8 mouse cellular contexts compared by ENCODE assay signal in the genomic region with DNA sequence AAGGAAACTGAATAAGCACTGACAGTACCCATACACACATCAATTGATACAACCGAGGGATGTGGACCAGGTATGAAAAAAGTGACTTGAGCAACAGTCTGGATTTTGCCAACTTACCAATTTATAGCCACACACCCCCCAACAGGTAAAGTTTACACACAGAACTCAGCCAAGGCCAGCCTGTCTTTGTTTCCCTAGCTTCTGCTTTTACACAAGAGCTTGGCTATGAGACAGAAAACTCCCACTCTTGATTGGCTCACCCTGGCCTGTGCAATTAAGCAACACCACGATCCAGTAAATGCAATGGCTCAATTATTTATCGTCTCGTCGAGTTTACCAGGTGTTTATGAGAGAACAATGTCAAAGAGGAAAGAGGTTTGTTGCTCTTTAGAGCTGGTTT. TPM values are rescaled to one million over a fixed set of nuclear protein-coding genes. Genes with fewer than 3 reads are reported as not detected.
DNase-seq lines count a peak whose midpoint lies in the region; ATAC-seq and TF ChIP-seq lines count a peak whose summit lies in the region.

No protein-coding gene starts in this region.

- no peak for DNase-seq in spleen, adult 2 months (ENCODE audit: low read depth in 1 of 2, low spot score in 2 of 2)
- DNase-seq in spleen, postnatal 10 days (ENCODE audit: low spot score in 2 of 2) = no peak
- DNase-seq in left cerebral cortex, adult 18-20 months (ENCODE audit: low spot score in 2 of 2) = no peak
- DNase-seq in testis, postnatal 14 days (ENCODE audit: low spot score) = no peak

- TF ChIP-seq POLR2A in spleen, adult 2 months (IDR thresholded peaks at IDR 0.05; ENCODE audit: low read depth, low read length) = no peak

- H3K36me3 ChIP-seq in spleen, adult 2 months (ENCODE audit: control insufficient read depth, insufficient read depth, low read length) = no peaks in the 10 kb centered on the region
- no peaks in the 10 kb centered on the region for H3K36me3 ChIP-seq in embryonic facial prominence, embryonic 13.5 days
- no peaks in the 10 kb centered on the region for H3K36me3 ChIP-seq in hindbrain, embryonic 12.5 days
- no peaks in the 10 kb centered on the region for H3K36me3 ChIP-seq in liver, embryonic 15.5 days (replicated peaks)
- H3K36me3 ChIP-seq in neural tube, embryonic 12.5 days = no peaks in the 10 kb centered on the region

- no peaks in the 10 kb centered on the region for H3K9me3 ChIP-seq in embryonic facial prominence, embryonic 13.5 days
- no peaks in the 10 kb centered on the region for H3K9me3 ChIP-seq in hindbrain, embryonic 12.5 days (replicated peaks)
- no peaks in the 10 kb centered on the region for H3K9me3 ChIP-seq in liver, embryonic 15.5 days (replicated peaks)
- H3K9me3 ChIP-seq in neural tube, embryonic 12.5 days = no peaks in the 10 kb centered on the region

- ATAC-seq in embryonic facial prominence, embryonic 13.5 days (ENCODE audit: insufficient number of reproducible peaks, insufficient read depth, low FRiP score, low TSS enrichment, low read depth) = no peak
- no peak for ATAC-seq in hindbrain, embryonic 12.5 days (ENCODE audit: low FRiP score)
- no peak for ATAC-seq in liver, embryonic 15.5 days (ENCODE audit: insufficient read depth)
- no peak for ATAC-seq in neural tube, embryonic 12.5 days (ENCODE audit: low FRiP score, low read depth)

- 0 out of 2 replicates have a peak overlapping the region, but pooled peaks have one; percentile 21 for H3K9ac ChIP-seq in embryonic facial prominence, embryonic 13.5 days
- H3K9ac ChIP-seq in hindbrain, embryonic 12.5 days = no peak overlapping the region
- H3K9ac ChIP-seq in liver, embryonic 15.5 days = peak overlapping the region; percentile 5; the same call in 1 of the 2 replicates
- peak overlapping the region; percentile 18; the same call in 1 of the 2 replicates for H3K9ac ChIP-seq in neural tube, embryonic 12.5 days

- H3K27ac ChIP-seq in spleen, adult 2 months (ENCODE audit: insufficient read depth, low read length) = 0 out of 2 replicates have a peak overlapping the region, but pooled peaks have one; percentile 41
- no peak overlapping the region for H3K27ac ChIP-seq in embryonic facial prominence, embryonic 13.5 days
- no peak overlapping the region for H3K27ac ChIP-seq in hindbrain, embryonic 12.5 days
- peak overlapping the region; percentile 92 for H3K27ac ChIP-seq in liver, embryonic 15.5 days (replicated peaks)
- H3K27ac ChIP-seq in neural tube, embryonic 12.5 days = 0 out of 2 replicates have a peak overlapping the region, but pooled peaks have one; percentile 3

- peak overlapping the region; percentile 19 for H3K4me3 ChIP-seq in spleen, adult 2 months (ENCODE audit: extremely low read depth, insufficient read depth, insufficient read length)
- H3K4me3 ChIP-seq in embryonic facial prominence, embryonic 13.5 days = peak overlapping the region; percentile 92
- peak overlapping the region; percentile 77 for H3K4me3 ChIP-seq in hindbrain, embryonic 12.5 days
- peak overlapping the region; percentile 94 for H3K4me3 ChIP-seq in liver, embryonic 15.5 days (replicated peaks)
- H3K4me3 ChIP-seq in neural tube, embryonic 12.5 days = 0 out of 2 replicates have a peak overlapping the region, but pooled peaks have one; percentile 13

- peak overlapping the region; percentile 77 for H3K4me2 ChIP-seq in embryonic facial prominence, embryonic 13.5 days
- H3K4me2 ChIP-seq in hindbrain, embryonic 12.5 days (replicated peaks) = peak overlapping the region; percentile 69
- peak overlapping the region; percentile 95 for H3K4me2 ChIP-seq in liver, embryonic 15.5 days
- peak overlapping the region; percentile 71 for H3K4me2 ChIP-seq in neural tube, embryonic 12.5 days (replicated peaks)

- 3% methylated on average over 5 of the region's 5 CpGs for WGBS in spleen, adult 2 months
- 26% methylated on average over 5 of the region's 5 CpGs for WGBS in embryonic facial prominence, embryonic 13.5 days
- 36% methylated on average over 5 of the region's 5 CpGs for WGBS in hindbrain, embryonic 12.5 days
- WGBS in liver, embryonic 15.5 days (ENCODE audit: insufficient replicate concordance) = 6% methylated on average over 5 of the region's 5 CpGs
- 33% methylated on average over 5 of the region's 5 CpGs for WGBS in neural tube, embryonic 12.5 days

- H3K4me1 ChIP-seq in spleen, adult 2 months (ENCODE audit: control insufficient read depth, insufficient read depth, insufficient read length) = peaks cover 21% of the 10 kb centered on the region
- H3K4me1 ChIP-seq in embryonic facial prominence, embryonic 13.5 days = peaks cover 37% of the 10 kb centered on the region
- H3K4me1 ChIP-seq in hindbrain, embryonic 12.5 days = peaks cover 14% of the 10 kb centered on the region
- peaks cover 66% of the 10 kb centered on the region for H3K4me1 ChIP-seq in liver, embryonic 15.5 days (replicated peaks)
- H3K4me1 ChIP-seq in neural tube, embryonic 12.5 days = peaks cover 11% of the 10 kb centered on the region; the same call in 1 of the 2 replicates

- TF ChIP-seq CTCF in spleen, adult 2 months (IDR thresholded peaks at IDR 0.05; ENCODE audit: extremely low read depth, insufficient read depth, insufficient read length, insufficient replicate concordance) = no peak

- no peaks in the 10 kb centered on the region for H3K27me3 ChIP-seq in spleen, adult 2 months (ENCODE audit: control insufficient read depth, insufficient read depth, low read length)
- no peaks in the 10 kb centered on the region for H3K27me3 ChIP-seq in embryonic facial prominence, embryonic 13.5 days
- no peaks in the 10 kb centered on the region for H3K27me3 ChIP-seq in hindbrain, embryonic 12.5 days
- no peaks in the 10 kb centered on the region for H3K27me3 ChIP-seq in liver, embryonic 15.5 days
- H3K27me3 ChIP-seq in neural tube, embryonic 12.5 days (replicated peaks) = no peaks in the 10 kb centered on the region

RNA-seq across cellular contexts. Expression of a gene that starts 1.2 kb away (rescaled TPM):
- 65.1 and 80.8 TPM in 2 replicates for polyA plus RNA-seq in spleen, adult 2 months (2012; rRNA removed)
- 40.7 and 48.3 TPM in 2 replicates for polyA plus RNA-seq in embryonic facial prominence, embryonic 13.5 days (2015; fragmentation: Nextera tagmentation; extraction: Ambion mirVana)
- 41.4 and 47.4 TPM in 2 replicates for polyA plus RNA-seq in hindbrain, embryonic 12.5 days (2016; fragmentation: Nextera tagmentation; extraction: Ambion mirVana)
- polyA plus RNA-seq in liver, embryonic 15.5 days (2015; fragmentation: Nextera tagmentation; extraction: Ambion mirVana) = 35.5 and 40.0 TPM in 2 replicates
- polyA plus RNA-seq in neural tube, embryonic 12.5 days (2016; fragmentation: Nextera tagmentation; extraction: Ambion mirVana) = 58.8 and 66.9 TPM in 2 replicates
- total RNA-seq in left cerebral cortex, adult 18-20 months (2021) = 10 to 100 TPM; 38.8 to 46.7 TPM

RNA-seq across cellular contexts. Expression of a gene that starts 32.6 kb away (rescaled TPM):
- polyA plus RNA-seq in spleen, adult 2 months (2012; rRNA removed) = 27.0 and 29.1 TPM in 2 replicates
- 152 and 169 TPM in 2 replicates for polyA plus RNA-seq in embryonic facial prominence, embryonic 13.5 days (2015; fragmentation: Nextera tagmentation; extraction: Ambion mirVana)
- 51.4 and 63.2 TPM in 2 replicates for polyA plus RNA-seq in hindbrain, embryonic 12.5 days (2016; fragmentation: Nextera tagmentation; extraction: Ambion mirVana)
- polyA plus RNA-seq in liver, embryonic 15.5 days (2015; fragmentation: Nextera tagmentation; extraction: Ambion mirVana) = 26.9 and 28.1 TPM in 2 replicates
- 35.0 and 36.0 TPM in 2 replicates for polyA plus RNA-seq in neural tube, embryonic 12.5 days (2016; fragmentation: Nextera tagmentation; extraction: Ambion mirVana)
- total RNA-seq in left cerebral cortex, adult 18-20 months (2021) = 10 to 100 TPM; 22.7 to 24.9 TPM

Comparison
In these comparisons a context has a peak if more than half of its experiments do, and no peak if none do; other contexts are left out.
1. H3K27ac ChIP-seq: peak in spleen, adult 2 months (single experiment), liver, embryonic 15.5 days (single experiment) and neural tube, embryonic 12.5 days (single experiment); none in embryonic facial prominence, embryonic 13.5 days (single experiment) and hindbrain, embryonic 12.5 days (single experiment).
2. H3K4me3 ChIP-seq: peak in every context shown above with its lines; median percentile 94 in liver, embryonic 15.5 days; 92 in embryonic facial prominence, embryonic 13.5 days; 77 in hindbrain, embryonic 12.5 days; 19 in spleen, adult 2 months; 13 in neural tube, embryonic 12.5 days.
3. Peak in every context shown above with its lines, with median percentiles within 50 percentile points of each other: H3K4me2 ChIP-seq.